Mouse (Mus musculus) macrophage (primary cell): ENCODE measurements around the gene Fcer1g. TPM values are rescaled to one million over a fixed set of nuclear protein-coding genes. Genes with fewer than 3 reads are reported as not detected.

ENCODE experiments used
- H3K27ac ChIP-seq: fragments of 350-480 bp; formaldehyde crosslinking; 2 replicates; pipeline ENCODE4 v1.9.0; 2021
- H3K36me3 ChIP-seq: fragments of 350-480 bp; formaldehyde crosslinking; 2 replicates; pipeline ENCODE4 v1.9.0; 2021; ENCODE audit errors: inconsistent target
- H3K4me3 ChIP-seq: fragments of 350-480 bp; formaldehyde crosslinking; 2 replicates; pipeline ENCODE4 v1.9.0; 2021; ENCODE audit errors: inconsistent target
- H3K79me2 ChIP-seq: fragments of 350-480 bp; formaldehyde crosslinking; 2 replicates; pipeline ENCODE4 v1.9.0; 2021; ENCODE audit errors: inconsistent target
- WGBS: methylation state at CpG from one replicate; pipeline ENCODE4 v1.1.7; 2026; ENCODE audit warnings: inconsistent platforms; ENCODE audit not compliant: missing documents; 5-methylcytosine and 5-hydroxymethylcytosine counted together
- polyA plus RNA-seq: library from polyadenylated mRNA; stranded (reverse); fragments of 250-400 nt; gene quantifications from 3 replicates; pipeline ENCODE4 v1.2.4, GENCODE M21; 2018; ENCODE audit warnings: inconsistent platforms

Gene Fcer1g
- polyA plus RNA-seq, 1 experiment from 2014 or later: 1,664 TPM

- H3K4me3 ChIP-seq: no peak overlapping the region
- H3K79me2 ChIP-seq: peaks cover 95% of the 10 kb centered on the region
- H3K36me3 ChIP-seq: peaks cover 85% of the 10 kb centered on the region
- no peak overlapping the region for H3K27ac ChIP-seq
- WGBS: 94% methylated on average over 8 of the region's 10 CpGs
Measured at GRCm38 (mm10) chr1:171240911-171241310, 6.7 kb upstream of the Fcer1g start.

DNA sequence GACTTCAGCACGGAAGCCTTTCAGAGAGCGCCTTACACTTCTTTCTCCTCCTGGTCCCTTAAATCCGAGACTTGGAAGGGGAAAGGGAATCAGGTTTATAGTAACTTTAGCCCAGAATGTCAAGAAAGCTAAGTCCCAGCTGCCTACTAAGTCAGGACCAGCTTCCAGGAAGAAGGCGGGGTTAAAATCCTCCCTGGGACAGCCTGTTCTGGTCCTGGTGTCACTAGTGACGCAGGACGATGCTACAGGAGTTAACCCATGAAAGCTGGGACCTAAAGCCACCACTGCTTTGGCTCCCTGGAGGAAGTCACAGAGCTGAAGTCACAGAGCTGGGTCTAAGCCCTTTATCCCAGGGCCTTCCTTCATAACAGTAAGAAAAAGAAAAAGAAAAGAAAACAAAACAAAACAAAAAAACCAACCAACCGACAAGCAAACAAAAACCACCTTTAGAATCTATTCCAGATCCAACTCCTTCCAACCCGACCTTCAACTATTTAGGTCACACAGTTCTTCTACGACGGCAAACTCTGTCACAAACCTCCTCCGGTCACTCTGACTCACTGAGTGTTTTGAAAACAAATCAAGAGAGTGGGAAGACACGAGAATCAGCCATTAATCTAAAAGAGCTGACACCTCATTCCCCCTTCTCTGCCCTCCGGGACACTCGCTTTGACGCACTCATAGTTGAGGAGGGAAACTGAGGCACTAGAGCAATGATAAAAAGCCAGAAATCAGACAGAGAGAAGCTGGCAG, 6.0 kb upstream of the Fcer1g start:
- 93% methylated on average over 15 of the region's 15 CpGs for WGBS
- H3K27ac ChIP-seq: no peak overlapping the region
- H3K4me3 ChIP-seq: no peak overlapping the region
- peaks cover 95% of the 10 kb centered on the region for H3K79me2 ChIP-seq
- H3K36me3 ChIP-seq: peaks cover 82% of the 10 kb centered on the region

DNA sequence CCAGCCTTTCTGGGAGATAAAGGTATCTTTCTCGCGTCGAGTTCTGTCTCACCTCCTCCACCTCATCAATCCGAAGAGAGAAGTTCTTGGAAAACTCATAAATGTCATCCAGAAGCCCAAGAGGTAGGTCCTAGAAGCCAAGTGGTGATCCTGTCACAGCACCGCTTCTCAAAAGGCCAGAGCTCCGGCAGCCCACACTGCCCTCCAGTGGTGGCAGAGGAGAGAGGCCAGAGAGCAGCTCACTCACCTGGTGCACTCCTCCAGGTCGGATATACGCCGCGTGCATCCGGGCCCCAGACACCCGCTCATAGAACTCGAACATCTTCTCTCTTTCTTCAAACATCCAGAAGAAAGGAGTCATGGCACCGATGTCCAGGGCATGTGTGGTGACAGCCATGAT, 4.3 kb upstream of the Fcer1g start:
- Histone ChIP-seq H3K27ac (no peak overlapping the region), H3K36me3 (peaks cover 69% of the 10 kb centered on the region), H3K79me2 (peaks cover 86% of the 10 kb centered on the region), H3K4me3 (no peak overlapping the region)
- WGBS: 82% methylated on average over 14 of the region's 14 CpGs

- Histone ChIP-seq H3K27ac (no peak overlapping the region), H3K79me2 (peaks cover 86% of the 10 kb centered on the region), H3K36me3 (peaks cover 60% of the 10 kb centered on the region), H3K4me3 (no peak overlapping the region)
- 90% methylated on average over 5 of the region's 6 CpGs for WGBS
Measured at GRCm38 (mm10) chr1:171237438-171237837, 3.3 kb upstream of the Fcer1g start.

DNA sequence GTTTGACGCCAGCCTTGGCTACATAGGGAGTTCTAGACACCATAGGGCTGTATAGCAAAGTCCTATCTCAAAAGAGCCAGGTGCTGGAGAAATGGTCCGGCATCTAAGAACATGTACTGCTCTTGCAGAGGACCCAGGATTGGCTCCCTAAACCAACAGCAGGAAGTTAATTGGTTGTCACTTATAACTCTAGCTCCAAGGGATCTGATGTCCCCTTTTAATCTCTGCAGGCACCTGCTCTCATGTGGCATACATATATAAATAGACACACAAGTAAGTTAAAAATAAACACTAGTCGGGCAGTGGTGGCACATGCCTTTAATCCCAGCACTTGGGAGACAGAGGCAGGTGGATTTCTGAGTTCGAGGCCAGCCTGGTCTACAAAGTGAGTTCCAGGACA, 1.6 kb upstream of the Fcer1g start:
- 81% methylated on average over 3 of the region's 4 CpGs for WGBS
- H3K27ac ChIP-seq: peak overlapping the region; percentile 99
- peaks cover 47% of the 10 kb centered on the region for H3K36me3 ChIP-seq
- H3K4me3 ChIP-seq: no peak overlapping the region
- H3K79me2 ChIP-seq: peaks cover 86% of the 10 kb centered on the region

DNA sequence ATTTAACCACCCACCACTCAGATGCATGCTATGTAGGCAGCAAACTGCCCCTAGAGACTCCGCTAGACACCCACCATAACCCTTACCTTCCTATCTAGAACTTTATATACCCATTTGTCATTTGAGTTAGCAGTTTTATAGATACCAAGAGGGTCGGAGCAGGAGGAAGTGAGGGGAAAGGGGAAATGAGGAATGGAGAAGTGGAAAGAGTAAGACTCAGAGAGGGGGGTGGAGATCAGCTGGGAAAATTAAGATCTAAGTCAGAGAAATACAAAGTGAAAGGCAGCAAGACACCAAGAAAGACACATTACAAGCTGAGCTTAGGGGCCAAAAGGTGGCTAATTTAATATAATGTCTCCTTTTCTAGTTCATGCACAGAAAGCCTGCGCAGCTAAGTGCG, 373 bp upstream of the Fcer1g start:
- Histone ChIP-seq H3K36me3 (peaks cover 47% of the 10 kb centered on the region), H3K27ac (peak overlapping the region; percentile 99), H3K79me2 (peaks cover 86% of the 10 kb centered on the region), H3K4me3 (peak overlapping the region; percentile 99; the same call in 1 of the 2 replicates)
- 54% methylated on average over 4 of the region's 4 CpGs for WGBS

- Histone ChIP-seq H3K4me3 (peak overlapping the region; percentile 99), H3K79me2 (peaks cover 90% of the 10 kb centered on the region), H3K27ac (peak overlapping the region; percentile 99), H3K36me3 (peaks cover 39% of the 10 kb centered on the region)
- 21% methylated on average over 12 of the region's 12 CpGs for WGBS
Measured at GRCm38 (mm10) chr1:171232800-171233730, 1.1 kb downstream of the Fcer1g start.

GRCm38 (mm10) chr1:171232348-171232747, 1.8 kb downstream of the Fcer1g start:
- H3K27ac ChIP-seq: peak overlapping the region; percentile 99
- 32% methylated on average over 5 of the region's 5 CpGs for WGBS
- peaks cover 32% of the 10 kb centered on the region for H3K36me3 ChIP-seq
- H3K79me2 ChIP-seq: peaks cover 90% of the 10 kb centered on the region
- H3K4me3 ChIP-seq: peak overlapping the region; percentile 99

- Histone ChIP-seq H3K36me3 (peaks cover 27% of the 10 kb centered on the region; the same call in 1 of the 2 replicates), H3K27ac (peak overlapping the region; percentile 99), H3K79me2 (peaks cover 85% of the 10 kb centered on the region), H3K4me3 (peak overlapping the region; percentile 99)
- 5% methylated on average over 4 of the region's 4 CpGs for WGBS
Measured at GRCm38 (mm10) chr1:171231844-171232243, 2.3 kb downstream of the Fcer1g start.

DNA sequence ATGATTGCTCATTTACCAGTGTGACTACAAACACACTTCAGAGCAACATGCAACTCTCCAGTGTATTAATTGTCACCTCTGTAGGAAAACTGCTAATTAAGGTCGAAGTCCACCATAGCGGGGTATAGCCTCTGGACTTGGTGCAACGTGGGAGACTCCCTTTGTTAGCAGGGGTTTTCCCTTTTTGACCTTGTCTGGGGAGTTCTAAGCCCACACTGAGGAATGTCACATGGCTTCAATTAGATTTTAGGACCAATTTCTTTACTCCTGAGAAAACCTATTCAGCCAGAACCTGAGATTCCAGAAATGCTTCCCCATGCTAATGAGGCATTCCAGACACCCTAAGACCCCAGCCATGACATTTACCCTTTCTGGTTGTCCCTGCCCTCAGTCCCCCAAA, 4.0 kb downstream of the Fcer1g start:
- H3K4me3 ChIP-seq: no peak overlapping the region
- H3K36me3 ChIP-seq: peaks cover 21% of the 10 kb centered on the region; the same call in 1 of the 2 replicates
- peaks cover 68% of the 10 kb centered on the region for H3K79me2 ChIP-seq
- H3K27ac ChIP-seq: peak overlapping the region; percentile 99; the same call in 1 of the 2 replicates
- WGBS: 97% methylated on average over 3 of the region's 3 CpGs

- H3K79me2 ChIP-seq: peaks cover 67% of the 10 kb centered on the region
- H3K27ac ChIP-seq: 0 out of 2 replicates have a peak overlapping the region, but pooled peaks have one; percentile 99
- no peak overlapping the region for H3K4me3 ChIP-seq
- 97% methylated on average over 6 of the region's 6 CpGs for WGBS
- H3K36me3 ChIP-seq: peaks cover 21% of the 10 kb centered on the region; the same call in 1 of the 2 replicates
Measured at GRCm38 (mm10) chr1:171229750-171230149, 4.4 kb downstream of the Fcer1g start.

GRCm38 (mm10) chr1:171227879-171228278, 6.3 kb downstream of the Fcer1g start:
- H3K36me3 ChIP-seq: peaks cover 21% of the 10 kb centered on the region; the same call in 1 of the 2 replicates
- H3K4me3 ChIP-seq: no peak overlapping the region
- WGBS: 85% methylated on average over 1 of the region's 1 CpGs
- peaks cover 55% of the 10 kb centered on the region for H3K79me2 ChIP-seq
- H3K27ac ChIP-seq: no peak overlapping the region

DNA sequence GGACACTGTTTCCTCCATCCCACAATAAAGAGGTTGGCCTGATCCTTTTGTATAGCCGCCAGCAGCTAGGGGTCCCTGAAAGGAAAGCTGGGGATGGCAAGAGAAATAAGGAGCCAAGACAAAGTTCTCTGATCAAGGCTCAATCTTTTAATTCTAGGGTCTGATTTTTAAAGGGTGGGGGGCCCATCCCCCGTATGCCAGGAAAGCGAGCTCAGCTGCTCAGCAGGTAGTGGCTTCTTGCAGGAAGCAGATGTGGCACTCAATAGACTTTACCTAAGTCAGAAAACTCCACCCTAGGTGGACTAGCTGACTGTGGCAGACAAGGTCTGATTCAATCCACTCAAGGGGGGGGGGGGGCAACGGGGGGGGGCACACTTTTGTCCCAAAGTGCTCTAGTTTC, 7.4 kb downstream of the Fcer1g start:
- Histone ChIP-seq H3K4me3 (no peak overlapping the region), H3K79me2 (peaks cover 45% of the 10 kb centered on the region), H3K27ac (peak overlapping the region; percentile 54), H3K36me3 (peaks cover 21% of the 10 kb centered on the region; the same call in 1 of the 2 replicates)
- WGBS: 69% methylated on average over 3 of the region's 4 CpGs

GRCm38 (mm10) chr1:171224857-171225256, 9.3 kb downstream of the Fcer1g start, which contains the start of gene Apoa2:
TSS of gene Apoa2 (plus strand) at chr1:171225054.
- Histone ChIP-seq H3K27ac (peak within 1 kb of the TSS; percentile 54), H3K4me3 (no peak within 1 kb of the TSS), H3K36me3 (peaks cover 15% of the 10 kb centered on the region), H3K79me2 (peaks cover 35% of the 10 kb centered on the region)
- WGBS: 93% methylated on average over 5 of the region's 5 CpGs
